Mouse (Mus musculus) forebrain, embryonic 15.5 days (tissue): ENCODE measurements around the gene Gm10428. TPM values are rescaled to one million over a fixed set of nuclear protein-coding genes. Genes with fewer than 3 reads are reported as not detected.

ENCODE experiments used
- polyA plus RNA-seq: library from polyadenylated mRNA; unstranded; fragments of >200 nt; fragmentation: Nextera tagmentation; extraction: Ambion mirVana; gene quantifications from 2 replicates; pipeline ENCODE4 v1.2.1, GENCODE M21; 2015

Gm10428 gene
- polyA plus RNA-seq, 1 experiment from 2014 or later = not detected

Other genes with a start within 250 kb of the Gm10428 start
- gene Cenpv, start 213.8 kb upstream of the Gm10428 start, polyA plus RNA-seq = 94.2 and 99.8 TPM in 2 replicates
- gene Ubb, start 201.9 kb upstream of the Gm10428 start, polyA plus RNA-seq = 4,659 and 4,677 TPM in 2 replicates
- gene Trpv2, start 178.6 kb upstream of the Gm10428 start, polyA plus RNA-seq = 17.1 and 19.8 TPM in 2 replicates
- gene Lrrc75a, start 104.6 kb upstream of the Gm10428 start, polyA plus RNA-seq = 11.1 and 11.3 TPM in 2 replicates
- 26.2 and 30.7 TPM in 2 replicates for gene Mmgt2, start 104.4 kb upstream of the Gm10428 start, polyA plus RNA-seq
- gene Zfp287, start 21.2 kb upstream of the Gm10428 start, polyA plus RNA-seq = 25.5 and 26.0 TPM in 2 replicates
- gene Zfp286, start 36.4 kb downstream of the Gm10428 start, polyA plus RNA-seq = 40.1 and 41.8 TPM in 2 replicates
- 3.9 TPM in 2 replicates for gene Trim16, start 67.1 kb downstream of the Gm10428 start, polyA plus RNA-seq
- gene Fbxw10, start 94.0 kb downstream of the Gm10428 start, polyA plus RNA-seq = 0.28 and 0.52 TPM in 2 replicates
- 51.3 and 59.1 TPM in 2 replicates for gene Tvp23b, start 126.4 kb downstream of the Gm10428 start, polyA plus RNA-seq
- gene Cdrt4, start 198.1 kb downstream of the Gm10428 start, polyA plus RNA-seq = not detected in 2 replicates